Mouse (Mus musculus): ENCODE data around the gene Leng8.

The Leng8 gene

DNA sequence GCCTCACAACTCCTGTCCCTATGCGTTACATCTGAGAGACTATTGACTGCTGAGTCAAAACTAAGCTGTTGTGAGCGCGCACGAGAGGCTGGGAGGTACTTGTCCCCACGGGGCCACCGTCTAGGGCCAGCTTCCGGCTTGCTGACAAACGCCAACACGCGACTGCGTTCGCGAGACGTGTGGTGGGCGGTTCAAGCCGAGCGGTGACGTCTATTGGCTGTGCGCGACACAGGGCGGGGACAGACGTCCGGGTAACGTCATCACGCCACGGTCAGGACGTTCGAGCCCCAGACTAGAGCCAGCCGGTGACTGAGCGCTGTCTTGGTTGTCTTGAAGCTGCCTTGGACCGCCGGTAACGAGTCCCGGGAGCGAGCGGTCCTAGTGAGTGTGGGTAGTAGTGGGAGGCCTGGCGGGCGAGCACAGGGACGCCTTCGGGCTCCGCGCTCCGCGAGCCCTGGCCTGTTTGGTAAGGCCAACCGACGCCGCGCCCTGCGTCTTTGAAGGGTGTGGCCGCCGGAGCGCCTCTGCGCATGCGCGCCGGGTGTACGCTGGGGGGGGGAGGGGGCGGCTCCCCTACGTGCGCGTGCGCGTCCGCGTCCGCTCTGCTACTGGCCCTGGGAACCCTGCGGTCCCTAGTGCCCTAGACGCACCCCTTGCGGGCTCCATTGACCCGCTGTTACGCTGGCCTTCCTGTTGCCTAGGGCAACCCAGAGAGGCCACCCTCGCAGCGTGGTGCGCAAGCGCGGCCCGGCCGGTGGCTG, at the start of gene Leng8:
Gene Leng8 (plus strand): TSS at position 269 of the 761 bp plus-strand sequence.
- DNase-seq (ENCODE audit: low read depth, low spot score), result peak; percentile 99

GRCm38 (mm10) chr7:4087238-4087895, 49.5 kb upstream of the Leng8 start:
- peak; percentile 77 for DNase-seq (ENCODE audit: low read depth, low spot score)

DNA sequence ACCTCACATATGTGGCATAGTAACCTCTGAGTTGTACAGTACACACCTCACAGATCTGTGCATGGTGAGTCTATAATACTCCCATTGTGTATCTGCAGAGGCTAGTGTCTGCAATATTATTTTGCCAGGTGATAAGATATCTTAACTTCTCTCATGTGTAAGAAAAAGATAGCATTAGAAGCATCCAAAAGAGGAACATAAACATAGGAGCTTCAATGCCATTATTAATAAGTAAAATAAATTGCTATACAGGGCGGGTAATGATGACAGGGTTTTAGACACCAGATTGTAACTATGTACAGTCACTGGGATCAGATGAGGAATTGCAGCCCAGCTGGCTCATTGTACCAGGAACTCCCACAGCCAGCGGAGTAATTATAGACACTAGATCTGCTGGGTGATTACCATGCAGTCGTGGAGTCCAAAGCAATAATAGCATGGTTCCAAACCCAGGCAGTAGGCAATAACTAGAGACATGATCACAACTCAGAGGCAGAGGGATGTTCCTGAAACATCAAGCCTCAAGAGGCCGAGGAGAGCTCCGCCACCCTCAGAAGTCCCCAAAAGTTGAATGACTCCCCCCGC, 48.9 kb upstream of the Leng8 start:
- peak; percentile 82 for DNase-seq (ENCODE audit: low read depth, low spot score)

GRCm38 (mm10) chr7:4088679-4089078, 48.2 kb upstream of the Leng8 start:
- no peak for DNase-seq (ENCODE audit: low read depth, low spot score)

GRCm38 (mm10) chr7:4091170-4091569, 45.7 kb upstream of the Leng8 start:
- DNase-seq (ENCODE audit: low read depth, low spot score), result no peak

DNA sequence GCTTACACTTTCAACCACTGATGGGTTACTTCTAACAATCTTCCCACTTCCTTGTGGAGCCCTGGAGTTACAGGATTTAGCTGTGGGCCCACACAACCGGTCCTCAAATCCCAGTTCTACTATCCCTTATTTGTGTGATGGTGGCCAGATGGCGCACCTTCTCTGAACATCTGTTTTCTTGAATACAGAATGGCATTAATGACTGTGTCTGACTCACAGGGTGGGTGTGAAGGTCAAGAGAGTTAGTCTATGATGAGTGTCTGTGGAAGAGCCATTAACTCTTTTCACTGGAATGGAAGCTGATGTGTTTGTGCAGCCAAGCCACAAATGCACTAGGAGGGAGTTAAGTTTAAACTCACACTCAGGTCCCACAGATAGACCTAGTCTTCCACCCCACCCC, 38.5 kb upstream of the Leng8 start:
- DNase-seq (ENCODE audit: low read depth, low spot score), result no peak

DNA sequence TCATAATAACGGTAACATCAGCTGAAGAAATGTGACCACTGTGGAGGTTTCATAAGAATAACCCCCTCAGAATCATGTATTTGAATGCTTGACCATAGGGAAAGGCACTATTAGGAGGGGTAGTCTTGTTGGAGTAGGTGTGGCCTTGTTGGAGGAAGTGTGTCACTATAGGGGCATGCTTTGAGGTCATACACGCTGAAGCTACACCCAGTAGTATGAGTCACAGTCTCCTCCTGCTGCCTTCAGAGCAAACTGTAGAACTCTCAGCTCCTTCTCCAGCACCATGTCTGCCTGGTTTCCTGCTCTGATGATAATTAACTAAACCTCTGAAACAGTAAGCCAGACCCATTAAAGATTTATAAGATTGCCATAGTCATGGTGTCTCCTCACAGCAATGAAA, 38.0 kb upstream of the Leng8 start:
- no peak for DNase-seq (ENCODE audit: low read depth, low spot score)

- DNase-seq (ENCODE audit: low read depth, low spot score), result no peak
Measured at GRCm38 (mm10) chr7:4101144-4101543, 35.7 kb upstream of the Leng8 start.

DNA sequence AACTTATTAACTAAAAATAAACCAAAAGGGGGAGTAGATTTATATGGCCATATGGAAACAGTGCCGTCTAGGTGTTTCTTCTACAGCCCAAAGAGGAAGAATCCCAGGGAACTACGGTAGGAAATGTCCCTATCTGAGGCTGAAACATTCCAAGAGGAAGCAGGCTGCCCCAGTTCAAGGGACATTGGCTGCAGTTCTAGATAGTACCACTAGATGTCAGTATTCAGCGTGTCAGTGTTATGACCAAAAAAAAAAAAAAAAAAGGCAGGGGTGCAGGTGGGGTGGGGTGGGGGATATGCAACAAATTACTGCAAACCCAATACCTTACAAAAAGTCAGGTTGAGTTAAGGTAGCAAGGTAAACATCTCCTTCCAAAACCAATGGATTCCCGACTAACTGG, 33.4 kb upstream of the Leng8 start:
- no peak for DNase-seq (ENCODE audit: low read depth, low spot score)

- DNase-seq (ENCODE audit: low read depth, low spot score), result no peak
Measured at GRCm38 (mm10) chr7:4111766-4112165, 25.1 kb upstream of the Leng8 start.

DNA sequence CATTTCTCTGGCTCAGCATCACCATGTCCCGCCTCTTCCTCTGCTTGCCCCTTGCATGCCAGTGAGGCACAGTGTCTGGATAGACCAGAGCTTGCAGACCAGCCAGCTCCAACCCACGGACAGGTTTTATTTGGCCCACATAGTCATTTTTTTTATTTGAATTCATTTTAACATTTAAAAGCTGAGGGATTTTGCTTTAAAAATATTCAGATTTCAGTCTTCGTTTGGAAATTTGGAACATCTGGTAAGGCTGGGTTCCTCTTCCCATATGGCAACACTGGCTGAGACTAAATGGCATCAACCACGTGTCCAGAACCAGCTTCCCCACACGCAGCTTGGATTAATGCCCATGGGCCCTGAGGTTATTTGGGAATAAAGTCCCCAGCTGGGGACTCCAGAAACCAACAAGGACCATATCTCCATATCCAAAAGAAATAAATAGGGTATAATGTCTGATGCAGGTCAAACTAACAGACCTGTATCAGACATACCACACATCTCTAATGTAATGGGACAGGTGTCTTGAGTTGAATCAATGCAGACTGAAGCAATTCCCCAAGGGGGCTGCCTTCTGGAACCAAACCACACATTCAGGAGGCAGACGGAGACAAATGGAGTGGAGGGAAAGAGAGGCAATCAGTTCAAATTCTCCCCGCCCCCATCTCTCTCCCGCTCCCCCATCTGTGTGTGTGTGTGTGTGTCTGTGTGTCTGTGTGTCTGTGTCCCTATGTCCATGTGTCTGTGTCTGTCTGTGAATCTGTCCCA, 19.6 kb upstream of the Leng8 start:
- DNase-seq (ENCODE audit: low read depth, low spot score), result peak; percentile 81

DNA sequence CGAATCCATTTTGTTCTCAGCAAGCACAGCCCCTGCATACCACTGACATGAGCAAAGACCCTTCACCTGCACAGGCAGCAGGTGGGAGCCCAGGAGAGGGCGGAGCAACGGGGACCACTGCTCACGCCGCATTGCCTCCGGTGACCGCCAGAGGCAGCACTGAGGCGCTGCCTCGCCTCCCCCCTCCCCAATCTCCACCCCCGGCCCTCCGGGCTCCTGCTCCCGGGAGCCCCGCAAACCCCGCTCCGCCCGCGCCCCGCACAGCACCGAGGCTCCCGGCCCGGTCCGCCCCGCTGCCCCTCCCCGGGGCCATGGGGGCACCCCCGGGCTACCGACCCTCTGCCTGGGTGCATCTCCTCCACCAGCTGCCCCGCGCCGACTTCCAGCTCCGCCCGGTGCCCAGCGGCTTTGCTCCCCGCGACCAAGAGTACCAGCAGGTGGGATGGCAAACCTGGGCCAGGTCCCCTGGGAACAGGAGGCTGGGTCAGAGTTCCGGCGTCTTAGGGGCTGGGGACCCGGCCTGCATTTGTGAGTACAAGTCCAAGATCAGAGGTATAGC, 17.4 kb upstream of the Leng8 start, which contains the start of gene Ttyh1:
Gene Ttyh1 (plus strand): TSS at position 65 of the 559 bp plus-strand sequence.
- DNase-seq (ENCODE audit: low read depth, low spot score), result no peak

GRCm38 (mm10) chr7:4119976-4120921, 16.6 kb upstream of the Leng8 start:
- no peak for DNase-seq (ENCODE audit: low read depth, low spot score)

- DNase-seq (ENCODE audit: low read depth, low spot score), result no peak
Measured at GRCm38 (mm10) chr7:4122076-4122768, 14.6 kb upstream of the Leng8 start.

DNA sequence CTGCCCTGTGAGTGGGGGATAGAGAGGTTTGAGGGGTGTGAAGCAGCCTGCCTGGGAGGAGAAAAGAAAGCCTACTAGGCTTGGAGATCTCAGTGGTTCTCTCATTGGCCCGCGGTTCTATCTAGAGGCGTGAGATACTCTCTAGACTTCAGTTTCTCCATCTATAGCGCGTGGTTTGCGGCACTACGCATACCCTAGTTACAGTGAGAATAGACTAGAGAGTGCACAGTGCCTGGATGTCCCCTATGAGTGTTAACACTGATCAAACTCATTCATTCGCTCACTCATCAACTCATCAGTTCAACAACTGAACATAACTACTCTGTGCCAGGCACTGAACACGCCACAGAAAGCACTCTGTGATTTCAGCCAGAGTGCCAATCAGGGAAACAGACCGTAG, 14.1 kb upstream of the Leng8 start:
- DNase-seq (ENCODE audit: low read depth, low spot score), result no peak

- DNase-seq (ENCODE audit: low read depth, low spot score), result peak; percentile 85
Measured at GRCm38 (mm10) chr7:4123732-4124131, 13.1 kb upstream of the Leng8 start.

DNA sequence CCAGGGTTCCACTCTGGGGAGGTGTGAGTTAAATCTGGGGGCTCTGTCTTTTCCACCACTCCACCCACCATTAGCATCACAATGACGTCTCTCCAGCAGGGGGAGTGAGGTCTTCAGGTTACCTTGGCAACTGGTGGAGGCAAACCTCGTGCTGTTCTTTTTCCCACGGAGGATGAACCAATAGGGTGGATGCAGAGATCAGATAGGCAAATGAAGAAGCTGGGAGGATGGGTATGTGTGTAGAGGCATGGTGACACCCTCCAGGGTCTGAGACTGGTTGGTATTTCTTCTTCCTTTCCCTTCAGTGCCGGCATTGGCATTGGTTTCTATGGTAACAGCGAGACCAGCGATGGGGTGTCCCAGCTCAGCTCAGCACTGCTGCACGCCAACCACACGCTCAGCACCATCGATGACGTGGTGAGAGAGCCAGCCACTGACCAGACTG, 12.5 kb upstream of the Leng8 start:
- DNase-seq (ENCODE audit: low read depth, low spot score), result peak; percentile 97

DNA sequence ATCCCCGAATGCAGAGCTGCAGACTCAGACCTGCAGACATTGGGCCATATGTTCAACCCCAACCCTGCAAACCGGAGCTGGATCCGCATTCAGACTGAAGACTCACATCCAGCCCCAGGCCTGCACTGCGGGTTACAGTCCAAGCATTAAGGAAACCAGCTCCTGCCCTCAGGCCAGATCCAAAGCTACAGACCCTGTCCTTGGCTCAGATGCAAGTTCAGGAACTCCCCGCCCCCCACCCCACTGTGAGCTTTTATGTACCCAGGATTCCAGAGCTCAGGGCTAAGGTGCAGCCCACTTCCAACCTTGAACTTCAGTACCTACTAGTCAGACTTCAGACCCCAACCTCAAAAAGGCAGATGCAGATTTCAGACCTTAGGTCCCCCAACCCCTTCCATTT, 12.0 kb upstream of the Leng8 start:
- no peak for DNase-seq (ENCODE audit: low read depth, low spot score)

DNA sequence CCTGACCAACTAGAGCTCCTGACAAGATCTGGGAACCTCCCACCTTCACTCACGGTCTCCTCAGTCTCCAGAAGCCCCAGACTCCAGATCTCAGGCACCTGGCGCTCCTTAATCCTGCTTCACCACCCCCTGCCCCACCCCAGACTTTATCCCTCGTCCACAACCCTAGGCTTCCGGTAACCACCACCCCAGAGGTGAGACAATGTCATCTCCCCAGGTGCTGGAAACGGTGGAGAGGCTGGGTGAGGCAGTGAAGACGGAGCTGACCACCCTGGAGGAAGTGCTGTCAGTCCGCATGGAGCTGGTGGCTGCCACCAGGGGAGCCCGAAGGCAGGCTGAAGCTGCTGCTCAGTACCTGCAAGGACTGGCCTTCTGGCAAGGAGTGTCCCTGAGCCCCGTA, 11.5 kb upstream of the Leng8 start:
- no peak for DNase-seq (ENCODE audit: low read depth, low spot score)

Measured in telencephalon, adult 2 months (tissue).